Mouse (Mus musculus) thymus, postnatal 0 days (tissue): Measurements from ENCODE around the gene Lypd6b. TPM values are rescaled to one million over a fixed set of nuclear protein-coding genes. Genes with fewer than 3 reads are reported as not detected.

ENCODE experiments used
- DNase-seq: peaks from one replicate; pipeline ENCODE4 v3.0.0-alpha.2; 2015; ENCODE audit warnings: low spot score
- polyA plus RNA-seq: library from polyadenylated mRNA; unstranded; fragments of >200 nt; fragmentation: Nextera tagmentation; extraction: Ambion mirVana; gene quantifications from 2 replicates; pipeline ENCODE4 v1.2.1, GENCODE M21; 2015

Gene Lypd6b
- polyA plus RNA-seq, 1 experiment from 2014 or later = 14.3 TPM

DNA sequence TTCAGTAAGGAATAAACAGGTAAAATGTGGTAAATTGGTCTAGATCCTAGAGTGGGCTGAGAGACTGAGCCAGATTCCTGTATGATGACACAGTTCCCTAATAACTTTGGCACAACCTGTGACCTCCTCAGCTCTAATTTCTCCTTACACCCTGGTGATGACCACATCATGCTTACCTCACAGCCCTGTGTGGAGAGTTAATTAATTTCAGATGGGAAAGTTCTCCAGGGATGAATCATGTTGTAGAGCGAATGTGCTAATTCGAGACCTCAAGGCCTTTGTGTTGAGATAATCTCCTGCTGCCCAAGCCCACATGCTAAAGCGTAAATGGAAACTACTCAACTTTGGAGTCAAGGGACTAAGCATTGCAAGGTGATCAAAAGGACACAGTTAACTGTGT lies 142.4 kb downstream of the Lypd6b start:
- no peak for DNase-seq

DNA sequence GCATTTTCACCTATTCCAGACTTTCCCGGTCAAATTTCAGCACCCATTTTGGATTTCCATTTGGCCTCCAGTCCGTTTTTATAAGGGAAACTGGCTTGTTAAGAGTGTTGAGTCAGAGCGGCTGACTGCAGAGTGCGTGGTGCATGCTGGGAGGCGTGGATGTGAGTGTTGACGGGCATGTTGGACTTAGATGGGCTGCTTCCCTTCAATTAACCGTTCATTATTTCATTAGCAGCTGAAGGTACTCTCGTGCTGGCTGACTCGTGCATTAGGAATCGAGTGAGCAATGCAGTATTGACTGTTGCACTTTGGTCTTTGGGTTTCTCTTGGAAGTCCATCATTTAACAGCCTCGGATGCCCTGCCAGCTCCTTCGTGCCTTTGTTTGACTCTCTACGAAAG lies 150.1 kb downstream of the Lypd6b start:
- DNase-seq = no peak

DNA sequence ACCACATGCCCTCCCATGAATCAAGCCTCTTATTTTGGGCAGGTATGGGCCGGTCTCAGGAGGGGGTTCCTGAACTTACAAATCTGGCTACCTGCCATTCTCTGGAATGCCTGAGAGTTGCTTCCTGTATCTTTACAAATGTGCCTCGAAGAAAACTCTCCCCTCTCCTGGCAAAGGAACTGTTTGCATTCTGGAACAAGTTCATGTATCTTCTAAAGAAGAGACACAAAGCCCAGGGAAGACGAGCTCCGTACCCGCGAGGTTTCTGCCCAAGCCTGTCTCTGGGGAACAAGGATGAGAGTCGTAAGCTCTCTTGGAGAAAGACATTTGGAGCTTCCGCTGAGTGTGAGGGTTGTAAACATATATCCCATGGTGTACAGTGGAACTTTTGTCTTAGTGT lies 150.8 kb downstream of the Lypd6b start:
- no peak for DNase-seq

DNA sequence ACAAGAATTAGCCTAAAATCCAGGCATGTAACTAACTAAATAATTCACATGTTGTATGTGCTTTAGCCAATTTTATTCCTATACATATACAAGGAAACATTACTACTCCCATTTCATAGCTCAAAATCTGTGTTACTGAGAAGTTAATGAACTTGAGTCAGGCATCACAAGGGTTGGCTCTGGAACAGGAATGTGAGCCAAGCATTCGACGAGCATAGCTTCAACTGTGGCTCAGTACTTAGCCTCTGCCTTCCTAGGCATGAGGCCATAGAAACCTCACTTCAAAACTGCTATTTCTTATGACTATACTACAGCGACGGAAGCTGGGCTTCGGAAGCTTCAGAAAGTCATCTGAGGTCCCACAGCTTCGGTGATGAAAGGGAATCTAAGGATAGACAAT lies 152.9 kb downstream of the Lypd6b start:
- DNase-seq = no peak

DNA sequence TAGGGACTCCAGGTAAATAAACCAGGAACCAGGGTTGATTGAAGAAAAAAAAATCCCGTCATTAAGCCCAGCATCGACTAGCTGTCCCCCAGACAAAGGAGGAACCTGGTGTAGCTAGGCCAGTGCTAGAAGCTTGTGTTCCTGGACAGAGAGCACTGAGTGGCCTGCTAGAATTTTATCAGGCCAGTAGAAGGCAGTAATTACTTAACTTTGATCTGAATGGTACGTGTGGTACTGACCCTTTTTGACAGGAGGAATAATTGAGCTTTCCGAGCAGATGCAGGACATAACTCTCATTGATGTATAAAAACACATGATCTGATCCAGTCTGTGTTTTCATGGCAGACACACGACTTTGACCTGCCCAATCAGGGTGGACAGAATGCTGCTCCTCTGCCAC lies 154.6 kb downstream of the Lypd6b start:
- DNase-seq = no peak

DNA sequence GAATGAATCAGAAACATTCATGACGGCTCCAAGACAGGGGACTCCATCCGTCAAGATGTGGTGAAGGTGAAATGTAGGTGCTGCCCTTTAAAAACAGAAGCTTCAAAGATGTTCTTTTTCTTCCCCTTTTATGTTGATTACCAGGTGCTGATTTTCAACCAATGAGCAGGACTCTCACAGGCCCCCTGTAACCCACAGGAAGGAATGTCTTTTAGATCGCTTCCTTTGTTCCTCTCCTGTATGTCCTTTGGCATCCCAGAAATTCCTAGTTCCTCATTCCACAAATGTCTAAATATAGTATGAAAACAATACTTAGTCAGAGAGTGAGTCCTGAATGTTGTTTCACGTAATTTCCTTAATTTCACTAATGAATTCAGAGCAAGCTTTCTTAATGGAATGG lies 164.2 kb downstream of the Lypd6b start:
- no peak for DNase-seq

DNA sequence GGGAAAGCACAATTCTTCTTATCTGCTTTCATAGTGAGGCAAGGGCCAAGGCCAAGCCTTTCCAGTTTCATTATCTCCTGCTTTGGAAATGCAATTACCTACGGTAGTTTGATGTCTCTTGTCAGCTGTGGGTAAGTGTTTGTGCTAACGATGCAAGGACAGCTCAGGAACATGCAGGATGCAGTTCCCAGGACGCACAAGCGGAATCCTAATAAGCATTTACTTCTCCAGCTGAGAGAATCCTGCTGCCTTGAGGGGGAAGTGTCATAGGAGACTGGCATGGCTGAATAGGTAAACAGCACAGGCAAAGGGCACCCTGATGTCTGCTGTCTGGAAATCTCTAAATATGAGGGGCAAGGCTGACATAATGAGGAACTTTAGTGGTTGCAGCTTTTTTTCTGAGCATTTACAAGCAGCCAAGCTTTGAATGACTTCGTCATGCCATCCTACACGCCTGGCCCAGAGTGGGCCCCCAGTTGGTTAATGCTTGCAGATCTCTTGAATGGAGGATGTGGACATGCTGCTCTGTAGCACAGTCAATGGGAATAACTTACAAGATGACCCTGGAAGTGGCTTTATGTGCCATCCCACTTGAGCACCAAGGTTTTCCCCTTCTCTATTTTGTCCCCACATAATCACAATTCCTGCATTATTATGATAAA lies 165.3 kb downstream of the Lypd6b start:
- no peak for DNase-seq

DNA sequence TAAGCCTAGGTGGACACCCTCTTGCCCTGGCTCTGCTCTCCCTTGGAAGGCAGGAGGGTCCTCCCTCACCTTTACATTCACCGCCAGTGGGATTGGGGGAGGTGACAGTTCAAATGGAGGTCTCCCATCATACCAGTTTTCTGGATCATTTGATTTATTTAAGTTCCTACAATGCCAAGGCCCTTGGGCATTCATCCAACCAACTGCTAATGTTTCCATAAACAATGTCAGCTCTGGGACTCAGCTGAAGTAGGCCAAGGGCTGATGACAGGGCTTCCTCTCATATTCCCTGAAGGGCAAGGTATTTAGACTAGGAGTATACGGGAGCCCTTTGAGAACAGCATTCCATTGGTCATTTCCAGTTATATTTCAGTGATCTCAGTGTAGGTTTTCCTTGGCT lies 170.0 kb downstream of the Lypd6b start:
- DNase-seq = no peak

DNA sequence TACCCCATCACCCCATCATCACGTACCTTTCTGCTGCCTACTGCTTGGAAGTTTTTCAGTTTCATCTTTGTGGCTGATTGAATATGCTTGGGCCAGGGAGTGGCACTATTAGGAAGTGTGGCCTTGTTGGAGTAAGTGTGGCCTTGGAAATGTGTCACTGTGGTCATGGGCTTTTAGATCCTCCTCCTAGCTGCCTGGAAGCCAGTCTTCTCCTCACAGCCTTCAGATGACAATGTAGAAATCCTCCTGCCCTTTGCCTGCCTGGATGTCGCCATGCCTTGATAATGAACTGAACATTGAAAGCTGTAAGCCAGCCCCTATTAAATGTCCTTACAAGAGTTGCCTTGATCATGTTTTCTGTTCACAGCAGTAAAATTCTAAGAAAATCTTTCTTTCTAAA lies 174.5 kb downstream of the Lypd6b start:
- no peak for DNase-seq

DNA sequence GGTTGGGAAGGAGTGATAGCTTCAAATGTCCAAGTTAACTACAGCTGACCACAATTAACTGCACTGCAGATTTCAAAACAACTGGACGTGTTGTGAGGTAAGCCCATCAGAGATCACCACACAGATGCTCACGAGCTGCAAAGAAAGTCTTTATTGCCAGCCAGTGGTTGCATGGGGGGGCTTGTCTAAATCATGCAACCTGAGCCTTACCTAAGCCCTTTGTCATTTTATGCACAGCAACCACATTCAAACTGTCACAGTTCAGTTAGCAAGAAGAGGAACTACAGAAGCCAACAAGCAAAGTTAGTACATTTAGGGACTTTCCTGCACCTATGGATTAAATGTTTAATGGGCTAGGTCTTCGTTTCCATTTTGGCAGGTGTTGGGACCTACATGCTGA lies 177.4 kb downstream of the Lypd6b start:
- DNase-seq = no peak

DNA sequence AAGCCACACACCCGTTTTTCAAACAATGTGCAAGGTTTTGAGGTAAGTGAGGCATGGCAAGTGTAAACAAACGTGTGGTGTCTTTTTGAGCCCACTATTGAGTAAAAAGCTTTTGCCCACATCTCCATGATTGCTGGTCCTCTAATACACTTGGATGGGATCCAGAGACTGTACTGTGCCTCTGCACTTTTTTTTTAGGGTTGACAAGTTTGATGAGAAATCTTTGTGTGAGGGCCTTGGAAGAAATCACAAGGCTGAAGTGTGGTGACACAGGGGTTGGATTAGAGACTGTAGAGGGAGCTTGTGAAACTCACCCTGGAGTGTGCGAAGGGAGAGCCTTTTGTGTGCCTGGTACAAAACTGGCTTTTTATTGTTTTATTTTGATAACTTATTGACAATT lies 180.3 kb downstream of the Lypd6b start:
- no peak for DNase-seq

DNA sequence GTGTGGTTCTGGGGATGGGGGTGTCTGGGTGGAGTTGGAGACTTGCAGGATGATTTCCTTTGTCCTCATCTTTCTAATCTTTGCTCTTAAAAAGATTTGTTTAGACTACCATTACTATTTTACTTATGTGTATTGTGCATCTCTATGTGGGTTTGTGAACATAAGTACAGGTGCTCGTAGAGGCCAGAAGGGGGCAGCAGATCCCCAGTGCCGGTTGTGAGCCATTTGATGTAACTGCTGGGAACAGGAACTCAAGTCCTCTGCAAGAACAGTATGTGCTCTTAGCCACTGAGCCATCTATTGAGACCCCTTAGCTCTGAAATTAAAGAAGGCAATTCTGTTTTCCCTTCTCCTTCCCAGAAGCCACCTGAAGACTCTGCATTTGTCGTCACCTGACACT lies 183.5 kb downstream of the Lypd6b start:
- DNase-seq = no peak

DNA sequence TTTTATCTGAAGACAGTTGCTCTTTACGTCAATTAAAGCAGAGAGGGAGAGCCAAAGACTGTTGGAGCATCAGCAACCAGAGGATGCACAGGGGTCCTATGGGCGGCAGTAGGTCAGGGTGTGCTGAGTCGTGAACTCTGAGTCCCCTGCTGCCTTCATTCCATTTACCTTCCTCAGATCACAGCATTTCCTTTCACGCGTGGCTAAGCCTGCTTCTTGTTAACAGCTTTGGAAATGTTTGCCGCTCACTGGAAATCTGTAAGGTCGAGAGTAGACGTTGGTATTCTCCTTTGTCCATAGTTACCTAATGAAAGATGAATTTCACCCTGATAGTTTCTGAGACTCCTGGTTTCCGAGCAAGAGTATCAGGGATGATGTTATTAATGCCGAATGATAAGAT lies 191.1 kb downstream of the Lypd6b start:
- no peak for DNase-seq

DNA sequence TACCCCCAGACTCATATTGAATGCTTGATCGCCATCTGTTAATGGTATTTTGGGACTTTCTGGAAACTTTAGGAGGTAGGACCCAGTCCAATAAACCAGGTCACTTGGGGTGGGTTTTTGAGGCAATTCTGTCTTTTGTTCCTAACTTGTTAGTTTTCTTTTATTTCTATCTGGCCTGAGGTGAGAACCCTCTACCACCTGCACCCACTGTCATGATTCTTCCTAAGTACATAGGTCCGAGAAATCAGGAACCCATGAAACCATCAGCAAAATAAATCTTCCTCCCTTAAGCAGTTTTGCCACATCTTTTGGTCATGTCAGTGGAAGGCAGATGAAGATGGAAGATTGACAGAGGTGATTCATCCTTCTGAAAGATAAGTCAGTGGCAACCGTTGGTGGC lies 192.5 kb downstream of the Lypd6b start:
- no peak for DNase-seq

DNA sequence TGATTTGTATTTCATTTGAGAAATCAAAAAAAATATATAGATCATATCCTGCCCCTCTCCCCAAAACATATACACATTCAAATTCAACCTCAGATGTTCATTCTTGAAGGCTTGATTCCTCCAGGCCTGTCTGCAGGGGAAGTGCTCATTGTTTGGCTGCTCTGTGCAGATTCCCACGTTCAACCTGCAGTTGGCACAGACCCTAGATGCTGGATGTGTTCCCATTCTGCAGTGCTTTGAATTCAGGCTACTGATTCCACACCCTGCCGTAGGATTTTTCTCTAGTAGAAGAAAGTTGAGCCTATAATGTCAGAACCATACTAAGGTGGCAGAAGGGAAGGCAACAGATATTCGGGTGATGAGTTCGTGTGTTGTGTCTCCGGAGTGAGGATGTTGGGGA lies 195.5 kb downstream of the Lypd6b start:
- no peak for DNase-seq

DNA sequence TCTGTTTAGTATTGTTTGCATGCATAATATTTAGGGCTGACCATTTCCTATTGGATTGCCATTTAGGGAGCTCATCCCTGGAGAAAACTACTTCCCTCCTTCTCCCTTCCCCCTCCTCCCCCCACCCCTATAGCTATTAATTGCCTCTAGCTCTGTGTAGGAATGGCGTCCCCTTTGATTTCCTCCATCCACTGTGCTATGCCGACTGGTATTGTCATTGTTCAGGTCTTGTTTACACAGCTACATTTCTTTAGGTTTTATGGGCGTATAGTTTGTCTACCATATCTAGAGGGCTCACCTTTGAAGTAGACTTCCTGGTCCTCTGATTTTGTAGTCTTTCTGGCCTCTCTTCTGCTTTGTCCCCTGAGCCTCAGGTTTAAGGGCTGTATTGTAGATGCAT lies 197.3 kb downstream of the Lypd6b start:
- DNase-seq = no peak

DNA sequence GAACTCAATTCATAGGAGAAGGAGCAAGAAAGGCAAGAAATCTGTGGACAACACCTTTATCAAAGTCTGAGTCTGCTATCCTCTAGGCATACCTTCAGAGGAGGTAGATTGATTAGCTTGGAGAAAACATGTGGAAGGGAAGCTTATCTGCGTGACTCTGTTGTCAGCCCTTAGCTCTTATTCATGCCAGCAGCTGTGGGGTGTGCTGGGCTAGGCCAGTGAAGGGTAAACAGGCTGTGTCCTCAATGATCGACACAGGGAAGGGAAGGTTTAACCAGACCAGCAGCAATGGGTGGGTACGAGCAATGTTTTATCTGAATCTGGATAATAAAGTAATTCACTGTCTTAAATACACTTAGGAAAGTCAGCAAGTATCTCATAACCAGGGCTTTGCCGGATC lies 208.4 kb downstream of the Lypd6b start:
- no peak for DNase-seq

DNA sequence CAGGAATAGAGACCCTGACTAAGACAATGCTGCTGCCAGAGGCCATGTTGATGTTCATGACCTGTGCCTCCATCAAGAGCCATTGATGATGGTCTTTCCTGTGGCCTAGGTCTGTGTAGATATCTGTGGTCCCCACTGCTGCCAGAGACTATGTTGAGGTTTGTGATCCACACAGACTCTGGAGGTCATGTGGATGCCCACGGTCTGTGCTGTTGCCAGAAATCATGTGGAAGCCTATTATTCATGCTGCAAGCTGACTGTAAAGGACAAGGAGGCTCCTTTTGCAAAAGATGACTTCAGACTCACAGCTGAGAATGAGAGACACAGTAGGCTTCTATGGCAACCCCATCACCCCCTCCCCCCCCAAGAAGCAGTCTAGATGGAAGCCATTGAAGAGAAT lies 209.7 kb downstream of the Lypd6b start:
- no peak for DNase-seq

Other genes starting within 250 kb of the Lypd6b start
- 0.66 and 0.72 TPM in 2 replicates for gene Kif5c, start 168.4 kb upstream of the Lypd6b start, polyA plus RNA-seq